In genomic region chr11:32221225-32221950, GRCm38 (mm10) we compare ENCODE assay signal across 8 mouse cellular contexts. TPM values are rescaled to one million over a fixed set of nuclear protein-coding genes. Genes with fewer than 3 reads are reported as not detected.
A peak's percentile ranks its signal among the peaks of the same experiment; 100 is the strongest.
DNase-seq lines count a peak whose midpoint lies in the region; ATAC-seq and TF ChIP-seq lines count a peak whose summit lies in the region.
"Had no signal": no experiment of that assay in that cellular context is flagged by ENCODE, and none has a peak within 500 bp of the region (broad histone marks: within the 10 kb centered on the region; RNA-seq: fewer than 3 reads in every experiment).

No protein-coding gene starts in this region.

- peak; percentile 53 for DNase-seq in MEL (ENCODE audit: low read depth, low spot score)
- DNase-seq in limb, embryonic 10.5 days (ENCODE audit: low spot score) = peak; percentile 76
- peak; percentile 65 for DNase-seq in urinary bladder, postnatal 25 days (ENCODE audit: low spot score)

- ATAC-seq in embryonic facial prominence, embryonic 12.5 days (ENCODE audit: insufficient number of reproducible peaks, insufficient read depth, low FRiP score, low TSS enrichment) = peak; percentile 47
- ATAC-seq in heart, embryonic 14.5 days (ENCODE audit: insufficient number of reproducible peaks, insufficient read depth, low FRiP score, low read depth) = peak; percentile 55
- ATAC-seq in midbrain, embryonic 13.5 days = peak; percentile 29

- no peak for TF ChIP-seq RAD21 in MEL (IDR thresholded peaks at IDR 0.05; ENCODE audit: low read depth, low read length)

- no peak; a peak in 1 of 4 replicates for TF ChIP-seq POLR2A in MEL (IDR thresholded peaks at IDR 0.05; ENCODE audit: control insufficient read depth in 1 of 2, insufficient read depth in 1 of 2, low read depth in 1 of 2, low read length in 2 of 2, poor library complexity in 1 of 2)

- TF ChIP-seq EP300 in MEL (IDR thresholded peaks at IDR 0.05; ENCODE audit: low read depth in 1 of 2, low read length in 2 of 2) = no peak

- peaks cover 9 to 21% of the 10 kb centered on the region in 2 experiments for H3K4me1 ChIP-seq in MEL (ENCODE audit: control insufficient read depth in 1 of 2, insufficient read depth in 2 of 2, low read length in 2 of 2)
- H3K4me1 ChIP-seq in embryonic facial prominence, embryonic 12.5 days = peaks cover 64% of the 10 kb centered on the region
- H3K4me1 ChIP-seq in heart, embryonic 14.5 days (ENCODE audit: control insufficient read depth in 2 of 2, insufficient read depth in 2 of 2, low read length in 2 of 2) = peaks cover 40 to 59% of the 10 kb centered on the region in 2 experiments
- peaks cover 67% of the 10 kb centered on the region for H3K4me1 ChIP-seq in limb, embryonic 10.5 days
- peaks cover 29% of the 10 kb centered on the region for H3K4me1 ChIP-seq in midbrain, embryonic 13.5 days (replicated peaks)

- TF ChIP-seq CTCF in C2C12 (IDR thresholded peaks at IDR 0.05; ENCODE audit: control insufficient read depth, insufficient read depth, insufficient read length) (no peak), MEL (IDR thresholded peaks at IDR 0.05 in 2 of 3, conservative IDR thresholded peaks at IDR 0.05 in 1 of 3; ENCODE audit: control insufficient read depth in 1 of 3, insufficient read depth in 1 of 3, low read depth in 2 of 3, low read length in 3 of 3, poor library complexity in 1 of 3, severe bottlenecking in 1 of 3) (no peak)

- peak overlapping the region; percentile 83 for H3ac ChIP-seq in C2C12 (ENCODE audit: control insufficient read depth, insufficient read length, low read depth)

- H3K4me2 ChIP-seq in embryonic facial prominence, embryonic 12.5 days (replicated peaks) = peak overlapping the region; percentile 86
- H3K4me2 ChIP-seq in heart, embryonic 14.5 days (ENCODE audit: low read length) = peak overlapping the region; percentile 82
- H3K4me2 ChIP-seq in midbrain, embryonic 13.5 days (replicated peaks) = peak overlapping the region; percentile 99

- H3K36me3 ChIP-seq in C2C12 (ENCODE audit: control insufficient read depth, insufficient read depth) = peaks cover 21% of the 10 kb centered on the region
- peaks cover 0 to 13% of the 10 kb centered on the region in 2 experiments; a peak in 2 of 4 replicates for H3K36me3 ChIP-seq in MEL (ENCODE audit: control insufficient read depth in 1 of 2, insufficient read depth in 2 of 2, low read length in 2 of 2)
- H3K36me3 ChIP-seq in embryonic facial prominence, embryonic 12.5 days = no peaks in the 10 kb centered on the region
- H3K36me3 ChIP-seq in heart, embryonic 14.5 days (ENCODE audit: control insufficient read depth, insufficient read depth, low read length) = peaks cover 8% of the 10 kb centered on the region; the same call in 1 of the 2 replicates
- H3K36me3 ChIP-seq in limb, embryonic 10.5 days = no peaks in the 10 kb centered on the region
- no peaks in the 10 kb centered on the region for H3K36me3 ChIP-seq in midbrain, embryonic 13.5 days

- H3K27me3 ChIP-seq in C2C12 (ENCODE audit: control insufficient read depth, insufficient read depth, insufficient read length) = no peaks in the 10 kb centered on the region
- H3K27me3 ChIP-seq in MEL (ENCODE audit: control insufficient read depth in 1 of 2, insufficient read depth in 2 of 2, low read length in 2 of 2) = peaks cover 10 to 14% of the 10 kb centered on the region in 2 experiments
- H3K27me3 ChIP-seq in embryonic facial prominence, embryonic 12.5 days = peaks cover 4% of the 10 kb centered on the region; the same call in 1 of the 2 replicates
- H3K27me3 ChIP-seq in heart, embryonic 14.5 days (ENCODE audit: control insufficient read depth, insufficient read depth, low read length) = no peaks in the 10 kb centered on the region
- peaks cover 13% of the 10 kb centered on the region; the same call in 1 of the 2 replicates for H3K27me3 ChIP-seq in limb, embryonic 10.5 days (ENCODE audit: low read depth, poor library complexity, severe bottlenecking)
- peaks cover 50% of the 10 kb centered on the region for H3K27me3 ChIP-seq in midbrain, embryonic 13.5 days

- H3K79me3 ChIP-seq in C2C12 (ENCODE audit: low read depth) = peaks cover 44% of the 10 kb centered on the region

- H3K79me2 ChIP-seq in C2C12 (ENCODE audit: control insufficient read depth, insufficient read depth) = peaks cover 57% of the 10 kb centered on the region
- peaks cover 3% of the 10 kb centered on the region; the same call in 1 of the 2 replicates for H3K79me2 ChIP-seq in MEL (ENCODE audit: control insufficient read depth, insufficient read depth, low read length, poor library complexity)

- no peak overlapping the region for H3K27ac ChIP-seq in MEL (ENCODE audit: control insufficient read depth, low read depth, low read length)
- peak overlapping the region; percentile 89 for H3K27ac ChIP-seq in embryonic facial prominence, embryonic 12.5 days
- H3K27ac ChIP-seq in heart, embryonic 14.5 days (replicated peaks in 1 of 2; ENCODE audit: control insufficient read depth in 1 of 2, insufficient read depth in 1 of 2, low read depth in 2 of 2, low read length in 2 of 2) = peak overlapping the region; percentile 78 to 81
- peak overlapping the region; percentile 93 for H3K27ac ChIP-seq in limb, embryonic 10.5 days
- H3K27ac ChIP-seq in midbrain, embryonic 13.5 days = peak overlapping the region; percentile 53

- whole genome bisulfite sequencing in embryonic facial prominence, embryonic 12.5 days = under 1% methylated on average over 38 of the region's 46 CpGs
- under 1% methylated on average over 46 of the region's 46 CpGs for WGBS in heart, embryonic 14.5 days
- under 1% methylated on average over 46 of the region's 46 CpGs for WGBS in limb, embryonic 10.5 days
- under 1% methylated on average over 42 of the region's 46 CpGs for WGBS in midbrain, embryonic 13.5 days

- H3K4me3 ChIP-seq in C2C12 (ENCODE audit: insufficient read depth, poor library complexity, severe bottlenecking) (peak overlapping the region; percentile 97), MEL (ENCODE audit: control insufficient read depth in 1 of 2, insufficient read depth in 1 of 2, low read depth in 2 of 2, low read length in 2 of 2) (peak overlapping the region; percentile 60 to 74)
- H3K4me3 ChIP-seq in embryonic facial prominence, embryonic 12.5 days = peak overlapping the region; percentile 86
- H3K4me3 ChIP-seq in heart, embryonic 14.5 days (ENCODE audit: control insufficient read depth in 1 of 2, insufficient read depth in 1 of 2, low read depth in 1 of 2, low read length in 2 of 2) = peak overlapping the region; percentile 53 to 60
- peak overlapping the region; percentile 92 for H3K4me3 ChIP-seq in limb, embryonic 10.5 days
- peak overlapping the region; percentile 65 for H3K4me3 ChIP-seq in midbrain, embryonic 13.5 days (replicated peaks)

- H3K9ac ChIP-seq in MEL (ENCODE audit: control insufficient read depth, low read depth, low read length, poor library complexity, severe bottlenecking) = peak overlapping the region; percentile 79
- H3K9ac ChIP-seq in embryonic facial prominence, embryonic 12.5 days = peak overlapping the region; percentile 94
- peak overlapping the region; percentile 90 for H3K9ac ChIP-seq in heart, embryonic 14.5 days (ENCODE audit: low read length)
- H3K9ac ChIP-seq in midbrain, embryonic 13.5 days (replicated peaks) = peak overlapping the region; percentile 83

- no peaks in the 10 kb centered on the region for H3K9me3 ChIP-seq in MEL (replicated peaks; ENCODE audit: insufficient read depth, low read length)
- no peaks in the 10 kb centered on the region for H3K9me3 ChIP-seq in embryonic facial prominence, embryonic 12.5 days
- H3K9me3 ChIP-seq in heart, embryonic 14.5 days (ENCODE audit: control insufficient read depth, low read length) = no peaks in the 10 kb centered on the region
- no peaks in the 10 kb centered on the region for H3K9me3 ChIP-seq in limb, embryonic 10.5 days (replicated peaks)
- no peaks in the 10 kb centered on the region for H3K9me3 ChIP-seq in midbrain, embryonic 13.5 days

RNA-seq across cellular contexts. Expression of gene Rhbdf1, which starts 0.7 kb away (rescaled TPM):
- polyA plus RNA-seq in C2C12 (2012; fragmentation: generic; extraction: Trizol) = 40.6 TPM
- 2.4 and 2.9 TPM in 2 replicates for total RNA-seq in MEL (2012; rRNA removed)
- polyA plus RNA-seq in MEL (2012; ENCODE audit: insufficient read depth in 1 of 2, insufficient read length in 2 of 2, low read depth in 1 of 2, low replicate concordance in 2 of 2, missing spikeins in 1 of 2) = 10 to 100 TPM in 1 of 2 experiments, not detected in 1; 14.3 TPM
- polyA plus RNA-seq in embryonic facial prominence, embryonic 12.5 days (2016; fragmentation: Nextera tagmentation; extraction: Ambion mirVana) = 46.5 and 49.8 TPM in 2 replicates
- 26.6 TPM in 2 replicates for polyA plus RNA-seq in heart, embryonic 14.5 days (2014; fragmentation: Nextera tagmentation; extraction: Ambion mirVana)
- polyA plus RNA-seq in limb, embryonic 10.5 days (2016; fragmentation: Nextera tagmentation; extraction: Ambion mirVana) = 28.1 and 31.1 TPM in 2 replicates
- polyA plus RNA-seq in midbrain, embryonic 13.5 days (2015; fragmentation: Nextera tagmentation; extraction: Ambion mirVana) = 13.6 and 14.8 TPM in 2 replicates

RNA-seq across cellular contexts. Expression of gene Mpg, which starts 4.9 kb away (rescaled TPM):
- polyA plus RNA-seq in C2C12 (2012; fragmentation: generic; extraction: Trizol) = 19.9 TPM
- 41.2 and 43.2 TPM in 2 replicates for total RNA-seq in MEL (2012; rRNA removed)
- 10 to 100 TPM in 1 of 2 experiments, not detected in 1; 42.0 TPM for polyA plus RNA-seq in MEL (2012; ENCODE audit: insufficient read depth in 1 of 2, insufficient read length in 2 of 2, low read depth in 1 of 2, low replicate concordance in 2 of 2, missing spikeins in 1 of 2)
- 36.0 and 36.5 TPM in 2 replicates for polyA plus RNA-seq in embryonic facial prominence, embryonic 12.5 days (2016; fragmentation: Nextera tagmentation; extraction: Ambion mirVana)
- polyA plus RNA-seq in heart, embryonic 14.5 days (2014; fragmentation: Nextera tagmentation; extraction: Ambion mirVana) = 19.3 and 20.6 TPM in 2 replicates
- 36.2 and 45.2 TPM in 2 replicates for polyA plus RNA-seq in limb, embryonic 10.5 days (2016; fragmentation: Nextera tagmentation; extraction: Ambion mirVana)
- 34.1 and 35.2 TPM in 2 replicates for polyA plus RNA-seq in midbrain, embryonic 13.5 days (2015; fragmentation: Nextera tagmentation; extraction: Ambion mirVana)

RNA-seq across cellular contexts. Expression of gene Snrnp25, which starts 16.2 kb away (rescaled TPM):
- polyA plus RNA-seq in C2C12 (2012; fragmentation: generic; extraction: Trizol) = 63.0 TPM
- total RNA-seq in MEL (2012; rRNA removed) = 148 and 158 TPM in 2 replicates
- 100 to 1,000 TPM in 1 of 2 experiments, not detected in 1; 130 TPM for polyA plus RNA-seq in MEL (2012; ENCODE audit: insufficient read depth in 1 of 2, insufficient read length in 2 of 2, low read depth in 1 of 2, low replicate concordance in 2 of 2, missing spikeins in 1 of 2)
- polyA plus RNA-seq in embryonic facial prominence, embryonic 12.5 days (2016; fragmentation: Nextera tagmentation; extraction: Ambion mirVana) = 69.3 and 71.1 TPM in 2 replicates
- 46.1 and 49.5 TPM in 2 replicates for polyA plus RNA-seq in heart, embryonic 14.5 days (2014; fragmentation: Nextera tagmentation; extraction: Ambion mirVana)
- 115 and 121 TPM in 2 replicates for polyA plus RNA-seq in limb, embryonic 10.5 days (2016; fragmentation: Nextera tagmentation; extraction: Ambion mirVana)
- 46.5 and 46.6 TPM in 2 replicates for polyA plus RNA-seq in midbrain, embryonic 13.5 days (2015; fragmentation: Nextera tagmentation; extraction: Ambion mirVana)

RNA-seq across cellular contexts. Expression of gene Il9r, which starts 21.3 kb away (rescaled TPM):
- polyA plus RNA-seq in C2C12 (2012; fragmentation: generic; extraction: Trizol) = not detected
- 76.5 and 83.8 TPM in 2 replicates for total RNA-seq in MEL (2012; rRNA removed)
- 10 to 100 TPM in 1 of 2 experiments, not detected in 1; 56.9 TPM for polyA plus RNA-seq in MEL (2012; ENCODE audit: insufficient read depth in 1 of 2, insufficient read length in 2 of 2, low read depth in 1 of 2, low replicate concordance in 2 of 2, missing spikeins in 1 of 2)
- polyA plus RNA-seq in embryonic facial prominence, embryonic 12.5 days (2016; fragmentation: Nextera tagmentation; extraction: Ambion mirVana) = not detected in 2 replicates
- 0.05 TPM in 1 of 2 replicates, not detected in the other for polyA plus RNA-seq in heart, embryonic 14.5 days (2014; fragmentation: Nextera tagmentation; extraction: Ambion mirVana)
- polyA plus RNA-seq in limb, embryonic 10.5 days (2016; fragmentation: Nextera tagmentation; extraction: Ambion mirVana) = not detected in 2 replicates
- polyA plus RNA-seq in midbrain, embryonic 13.5 days (2015; fragmentation: Nextera tagmentation; extraction: Ambion mirVana) = not detected in 2 replicates
- total RNA-seq: left cerebral cortex, postnatal 10 days had no signal

RNA-seq across cellular contexts. Expression of gene Nprl3, which starts 46.1 kb away (rescaled TPM):
- polyA plus RNA-seq in C2C12 (2012; fragmentation: generic; extraction: Trizol) (34.0 TPM), MEL (2012; ENCODE audit: insufficient read depth in 1 of 2, insufficient read length in 2 of 2, low read depth in 1 of 2, low replicate concordance in 2 of 2, missing spikeins in 1 of 2) (10 to 100 TPM in 1 of 2 experiments, not detected in 1; 18.4 TPM)
- 12.5 and 14.1 TPM in 2 replicates for total RNA-seq in MEL (2012; rRNA removed)
- 47.9 and 48.2 TPM in 2 replicates for polyA plus RNA-seq in embryonic facial prominence, embryonic 12.5 days (2016; fragmentation: Nextera tagmentation; extraction: Ambion mirVana)
- polyA plus RNA-seq in heart, embryonic 14.5 days (2014; fragmentation: Nextera tagmentation; extraction: Ambion mirVana) = 33.2 and 33.9 TPM in 2 replicates
- polyA plus RNA-seq in limb, embryonic 10.5 days (2016; fragmentation: Nextera tagmentation; extraction: Ambion mirVana) = 43.7 and 51.8 TPM in 2 replicates
- polyA plus RNA-seq in midbrain, embryonic 13.5 days (2015; fragmentation: Nextera tagmentation; extraction: Ambion mirVana) = 46.5 and 47.2 TPM in 2 replicates
